Mouse (Mus musculus): Measurements from ENCODE around the gene Gm4756.
"Not testable (repeated sequence)": the region's sequence is repeated elsewhere in the genome, so short reads cannot be mapped to it uniquely, and the experiment has no call there.

Gene Gm4756

GRCm38 (mm10) chr12:72649611-72650330, at the start of gene Gm4756:
Gene Gm4756, minus strand, starts transcription at chr12:72649661.
- no peak for DNase-seq (ENCODE audit: low spot score in 2 of 2)

GRCm38 (mm10) chr12:72694901-72695463, 45.5 kb upstream of the Gm4756 start:
- no peak for DNase-seq (ENCODE audit: low spot score in 2 of 2)

- no peak for DNase-seq (ENCODE audit: low spot score in 2 of 2)
Measured at GRCm38 (mm10) chr12:72694438-72694837, 45.0 kb upstream of the Gm4756 start.

- no peak for DNase-seq (ENCODE audit: low spot score in 2 of 2)
Measured at GRCm38 (mm10) chr12:72693895-72694294, 44.4 kb upstream of the Gm4756 start.

GRCm38 (mm10) chr12:72688281-72688680, 38.8 kb upstream of the Gm4756 start:
- not testable (repeated sequence) for DNase-seq (ENCODE audit: low spot score in 2 of 2)

GRCm38 (mm10) chr12:72687741-72688140, 38.3 kb upstream of the Gm4756 start:
- not testable (repeated sequence) for DNase-seq (ENCODE audit: low spot score in 2 of 2)

- not testable (repeated sequence) for DNase-seq (ENCODE audit: low spot score in 2 of 2)
Measured at GRCm38 (mm10) chr12:72686566-72686965, 37.1 kb upstream of the Gm4756 start.

- no peak for DNase-seq (ENCODE audit: low spot score in 2 of 2)
Measured at GRCm38 (mm10) chr12:72683612-72684011, 34.2 kb upstream of the Gm4756 start.

GRCm38 (mm10) chr12:72682511-72683282, 33.2 kb upstream of the Gm4756 start:
- no peak for DNase-seq (ENCODE audit: low spot score in 2 of 2)

GRCm38 (mm10) chr12:72681919-72682318, 32.5 kb upstream of the Gm4756 start:
- no peak for DNase-seq (ENCODE audit: low spot score in 2 of 2)

GRCm38 (mm10) chr12:72679635-72680034, 30.2 kb upstream of the Gm4756 start:
- no peak for DNase-seq (ENCODE audit: low spot score in 2 of 2)

GRCm38 (mm10) chr12:72674820-72675219, 25.4 kb upstream of the Gm4756 start:
- DNase-seq (ENCODE audit: low spot score in 2 of 2), result no peak

GRCm38 (mm10) chr12:72674079-72674797, 24.8 kb upstream of the Gm4756 start:
- DNase-seq (ENCODE audit: low spot score in 2 of 2), result no peak

GRCm38 (mm10) chr12:72671516-72672135, 22.2 kb upstream of the Gm4756 start:
- peak in 1 of 2 experiments; percentile 6 for DNase-seq (ENCODE audit: low spot score in 2 of 2)

GRCm38 (mm10) chr12:72670921-72671320, 21.5 kb upstream of the Gm4756 start:
- DNase-seq (ENCODE audit: low spot score in 2 of 2), result peak in 1 of 2 experiments; percentile 8

- no peak for DNase-seq (ENCODE audit: low spot score in 2 of 2)
Measured at GRCm38 (mm10) chr12:72667868-72668469, 18.5 kb upstream of the Gm4756 start.

- DNase-seq (ENCODE audit: low spot score in 2 of 2), result no peak
Measured at GRCm38 (mm10) chr12:72666015-72666414, 16.6 kb upstream of the Gm4756 start.

GRCm38 (mm10) chr12:72664735-72665337, 15.4 kb upstream of the Gm4756 start, which contains the start of gene Dhrs7:
Gene Dhrs7, minus strand, starts transcription at chr12:72664909.
- DNase-seq (ENCODE audit: low spot score in 2 of 2), result peak; percentile 83 to 85

GRCm38 (mm10) chr12:72664020-72664734, 14.7 kb upstream of the Gm4756 start:
- DNase-seq (ENCODE audit: low spot score in 2 of 2), result no peak

- no peak for DNase-seq (ENCODE audit: low spot score in 2 of 2)
Measured at GRCm38 (mm10) chr12:72655775-72656174, 6.3 kb upstream of the Gm4756 start.

Data from urinary bladder, postnatal 4 days (tissue).